Mouse (Mus musculus) G1E (cell line): Measurements from ENCODE around the gene Patl1.

Experiments used
- CTCF ChIP-seq: IDR thresholded peaks from 2 replicates; pipeline ENCODE4 v1.5.1; 2012; ENCODE audit warnings: low read depth, low read length, inconsistent platforms, mixed read lengths
- GATA1 ChIP-seq: IDR thresholded peaks from 2 replicates; pipeline ENCODE4 v1.6.1; 2012; ENCODE audit warnings: borderline replicate concordance, low read length, inconsistent platforms, mixed read lengths
- GATA2 ChIP-seq: IDR thresholded peaks from 2 replicates; pipeline ENCODE4 v1.6.1; 2012; ENCODE audit warnings: low read depth, low read length, inconsistent platforms, borderline replicate concordance
- POLR2AphosphoS5 ChIP-seq: IDR thresholded peaks from 2 replicates; pipeline ENCODE4 v1.6.1; 2012; ENCODE audit warnings: low read depth, low read length, inconsistent platforms; ENCODE audit not compliant: insufficient replicate concordance
- TAL1 ChIP-seq: conservative IDR thresholded peaks from 2 replicates; pipeline ENCODE4 v1.6.1; 2012; ENCODE audit warnings: low read depth, low read length, inconsistent platforms, mixed read lengths

- TF ChIP-seq POLR2AphosphoS5 (no peak), CTCF (no peak), GATA1 (no peak), TAL1 (no peak), GATA2 (no peak)
Measured at GRCm38 (mm10) chr19:11980471-11980870, 68.3 kb downstream of the Patl1 start.
